Mouse (Mus musculus): ENCODE results near the gene March11. TPM values are rescaled to one million over a fixed set of nuclear protein-coding genes. Genes with fewer than 3 reads are reported as not detected.

March11 gene
- total and polyA plus RNA-seq, 3 experiments, result not detected

- no peaks in the 10 kb centered on the region for H3K9me3 ChIP-seq (replicated peaks; ENCODE audit: insufficient read depth, low read length)
- TF ChIP-seq MAZ (IDR thresholded peaks at IDR 0.05; ENCODE audit: low read depth, low read length) (no peak), GABPA (IDR thresholded peaks at IDR 0.05; ENCODE audit: low read depth, low read length) (no peak), POLR2AphosphoS5 (IDR thresholded peaks at IDR 0.05; ENCODE audit: borderline replicate concordance, low read depth, low read length) (no peak), ZMIZ1 (IDR thresholded peaks at IDR 0.05; ENCODE audit: low read depth, low read length) (no peak), RAD21 (IDR thresholded peaks at IDR 0.05; ENCODE audit: low read depth, low read length) (no peak), EP300 (IDR thresholded peaks at IDR 0.05; ENCODE audit: low read depth in 1 of 2, low read length in 2 of 2) (no peak), MEF2A (IDR thresholded peaks at IDR 0.05; ENCODE audit: extremely low read depth, insufficient replicate concordance, low read depth, low read length, poor library complexity, severe bottlenecking) (no peak)
- H3K27me3 ChIP-seq (ENCODE audit: control insufficient read depth in 1 of 2, insufficient read depth in 2 of 2, low read length in 2 of 2), result no peaks in the 10 kb centered on the region
- H3K27ac ChIP-seq (ENCODE audit: control insufficient read depth, low read depth, low read length), result no peak overlapping the region
- no peak for DNase-seq (ENCODE audit: low read depth, low spot score)
- H3K4me3 ChIP-seq (ENCODE audit: control insufficient read depth in 1 of 2, insufficient read depth in 1 of 2, low read depth in 2 of 2, low read length in 2 of 2), result no peak overlapping the region
- no peaks in the 10 kb centered on the region for H3K36me3 ChIP-seq (ENCODE audit: control insufficient read depth in 1 of 2, insufficient read depth in 2 of 2, low read length in 2 of 2)
- no peaks in the 10 kb centered on the region for H3K79me2 ChIP-seq (ENCODE audit: control insufficient read depth, insufficient read depth, low read length, poor library complexity)
- H3K4me1 ChIP-seq (ENCODE audit: control insufficient read depth in 1 of 2, insufficient read depth in 2 of 2, low read length in 2 of 2), result no peaks in the 10 kb centered on the region
- no peak overlapping the region for H3K9ac ChIP-seq (ENCODE audit: control insufficient read depth, low read depth, low read length, poor library complexity, severe bottlenecking)
Measured at GRCm38 (mm10) chr15:26276608-26277007, 32.2 kb upstream of the March11 start.

GRCm38 (mm10) chr15:26291871-26292270 is 17.0 kb upstream of the March11 start:
- no peak for TF ChIP-seq TCF12 (IDR thresholded peaks at IDR 0.05; ENCODE audit: low read depth, low read length)
- no peak for TF ChIP-seq RCOR1 (IDR thresholded peaks at IDR 0.05; ENCODE audit: low read depth, low read length)
- TF ChIP-seq CHD2 (IDR thresholded peaks at IDR 0.05; ENCODE audit: low read length), result no peak
- no peak for TF ChIP-seq UBTF (IDR thresholded peaks at IDR 0.05; ENCODE audit: borderline replicate concordance, insufficient read depth, low read depth, low read length)
- no peak for TF ChIP-seq EP300 (IDR thresholded peaks at IDR 0.05; ENCODE audit: low read depth in 1 of 2, low read length in 2 of 2)
- TF ChIP-seq POLR2A (IDR thresholded peaks at IDR 0.05; ENCODE audit: control insufficient read depth in 1 of 2, insufficient read depth in 1 of 2, low read depth in 1 of 2, low read length in 2 of 2, poor library complexity in 1 of 2), result no peak
- no peak for TF ChIP-seq MXI1 (IDR thresholded peaks at IDR 0.05; ENCODE audit: low read depth, low read length)
- TF ChIP-seq CHD1 (IDR thresholded peaks at IDR 0.05; ENCODE audit: low read depth, low read length), result no peak
- TF ChIP-seq SMC3 (IDR thresholded peaks at IDR 0.05; ENCODE audit: low read depth, low read length), result no peak
- TF ChIP-seq USF2 (IDR thresholded peaks at IDR 0.05; ENCODE audit: borderline replicate concordance in 1 of 2, insufficient read depth in 1 of 2, low read depth in 1 of 2, low read length in 2 of 2), result no peak
- no peak for TF ChIP-seq MYC (IDR thresholded peaks at IDR 0.05; ENCODE audit: low read depth, low read length)
- no peak for TF ChIP-seq POLR2AphosphoS2 (IDR thresholded peaks at IDR 0.05; ENCODE audit: low read length)
- TF ChIP-seq MYB (IDR thresholded peaks at IDR 0.05; ENCODE audit: low read depth, low read length), result no peak
- TF ChIP-seq TBP (IDR thresholded peaks at IDR 0.05; ENCODE audit: low read depth, low read length), result no peak
- no peak for TF ChIP-seq JUND (IDR thresholded peaks at IDR 0.05; ENCODE audit: low read depth, low read length)
- DNase-seq (ENCODE audit: low read depth, low spot score), result no peak
- Histone ChIP-seq H3K36me3 (ENCODE audit: control insufficient read depth in 1 of 2, insufficient read depth in 2 of 2, low read length in 2 of 2) (no peaks in the 10 kb centered on the region), H3K9ac (ENCODE audit: control insufficient read depth, low read depth, low read length, poor library complexity, severe bottlenecking) (no peak overlapping the region), H3K4me3 (ENCODE audit: control insufficient read depth in 1 of 2, insufficient read depth in 1 of 2, low read depth in 2 of 2, low read length in 2 of 2) (no peak overlapping the region), H3K79me2 (ENCODE audit: control insufficient read depth, insufficient read depth, low read length, poor library complexity) (no peaks in the 10 kb centered on the region), H3K4me1 (ENCODE audit: control insufficient read depth in 1 of 2, insufficient read depth in 2 of 2, low read length in 2 of 2) (no peaks in the 10 kb centered on the region), H3K27me3 (ENCODE audit: control insufficient read depth in 1 of 2, insufficient read depth in 2 of 2, low read length in 2 of 2) (no peaks in the 10 kb centered on the region), H3K27ac (ENCODE audit: control insufficient read depth, low read depth, low read length) (no peak overlapping the region), H3K9me3 (replicated peaks; ENCODE audit: insufficient read depth, low read length) (no peaks in the 10 kb centered on the region)
